Mouse (Mus musculus) forebrain, embryonic 12.5 days (tissue): Measurements from ENCODE around the gene Rela. TPM values are rescaled to one million over a fixed set of nuclear protein-coding genes. Genes with fewer than 3 reads are reported as not detected.

Experiments
- ATAC-seq: fragments of 200-750 bp; cut with Nextera tagmentation; 2 replicates; pipeline ENCODE4 v1.8.0; 2017; ENCODE audit warnings: moderate TSS enrichment; ENCODE audit not compliant: low FRiP score
- H3K27ac ChIP-seq: fragments of 300-500 bp; sonication (generic); 2 replicates; pipeline ENCODE4 v1.5.1; 2016; ENCODE audit warnings: mild to moderate bottlenecking
- H3K27me3 ChIP-seq: fragments of 300-500 bp; sonication (generic); 2 replicates; pipeline ENCODE4 v1.6.1; 2016; ENCODE audit warnings: mild to moderate bottlenecking
- H3K36me3 ChIP-seq: fragments of 300-500 bp; sonication (generic); replicated peaks from 2 replicates; pipeline ENCODE4 v1.6.1; 2016; ENCODE audit warnings: mild to moderate bottlenecking
- H3K4me1 ChIP-seq: fragments of 300-500 bp; sonication (generic); 2 replicates; pipeline ENCODE4 v1.6.1; 2016
- H3K4me2 ChIP-seq: fragments of 300-500 bp; sonication (generic); 2 replicates; pipeline ENCODE4 v1.6.1; 2016; ENCODE audit warnings: mild to moderate bottlenecking, moderate library complexity
- H3K4me3 ChIP-seq: fragments of 300-500 bp; sonication (generic); replicated peaks from 2 replicates; pipeline ENCODE4 v1.5.1; 2016; ENCODE audit warnings: mild to moderate bottlenecking
- H3K9ac ChIP-seq: fragments of 300-500 bp; sonication (generic); 2 replicates; pipeline ENCODE4 v1.6.1; 2016; ENCODE audit warnings: mild to moderate bottlenecking
- H3K9me3 ChIP-seq: fragments of 300-500 bp; sonication (generic); 2 replicates; pipeline ENCODE4 v1.6.1; 2016
- WGBS: fragments of 180-500 bp; shearing (Covaris S2); methylation state at CpG from one replicate; pipeline ENCODE4 v1.1.7; 2016; 5-methylcytosine and 5-hydroxymethylcytosine counted together
- polyA plus RNA-seq: library from polyadenylated mRNA; unstranded; fragments of >200 nt; fragmentation: Nextera tagmentation; extraction: Ambion mirVana; gene quantifications from 2 replicates; pipeline ENCODE4 v1.2.1, GENCODE M21; 2016

Gene Rela
- polyA plus RNA-seq, 1 experiment from 2014 or later: 34.1 TPM

GRCm38 (mm10) chr19:5654720-5655298, 17.5 kb downstream of the Rela start:
- H3K27me3 ChIP-seq: peaks cover 58% of the 10 kb centered on the region
- no peaks in the 10 kb centered on the region for H3K9me3 ChIP-seq
- H3K27ac ChIP-seq: no peak overlapping the region
- H3K4me2 ChIP-seq: peak overlapping the region; percentile 67
- 0 out of 2 replicates have a peak, but pooled peaks cover 11% of the 10 kb centered on the region for H3K36me3 ChIP-seq
- peak overlapping the region; percentile 41 for H3K4me3 ChIP-seq
- peak overlapping the region; percentile 30 for H3K9ac ChIP-seq
- WGBS: 4% methylated on average over 43 of the region's 43 CpGs
- ATAC-seq: no peak
- peaks cover 15% of the 10 kb centered on the region for H3K4me1 ChIP-seq

DNA sequence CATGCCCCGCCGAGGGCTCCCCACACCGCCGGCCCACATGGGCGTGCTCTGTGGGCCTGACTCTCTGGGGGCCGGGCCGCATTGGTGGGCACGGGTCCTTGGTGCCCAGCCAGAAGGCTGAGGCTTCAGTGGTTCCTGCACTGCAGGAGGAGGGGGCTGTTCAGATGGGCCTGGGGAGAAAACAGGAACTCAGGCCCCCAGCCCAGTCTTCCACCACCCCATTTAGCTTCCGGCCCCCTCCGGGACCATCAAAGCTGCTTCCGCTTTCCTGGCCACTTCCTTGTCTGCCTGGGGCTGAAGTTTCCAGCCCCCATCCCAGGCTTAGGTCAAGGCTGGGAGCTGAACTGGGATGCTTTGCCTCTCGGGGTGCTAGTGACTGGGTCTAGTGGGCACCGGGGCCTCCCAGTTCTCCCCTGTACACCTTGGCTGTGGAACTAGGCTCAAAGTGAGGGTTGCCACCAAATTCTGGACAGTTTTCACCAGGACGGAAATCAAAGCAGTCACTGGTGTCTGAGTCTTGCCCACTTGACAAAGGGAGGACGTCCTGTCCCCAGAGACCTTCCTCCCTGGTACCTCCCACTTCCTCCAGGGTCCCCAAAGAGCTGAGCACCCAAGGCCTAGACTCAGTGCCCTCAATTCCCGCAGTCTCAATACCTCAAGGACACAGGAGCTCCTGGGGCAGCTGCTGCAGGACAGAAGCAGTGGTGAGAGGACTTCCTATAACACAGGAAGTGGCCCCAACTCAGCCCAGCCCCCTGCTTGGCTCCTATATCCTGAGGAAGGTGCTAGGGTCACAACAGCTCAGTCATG, 23.9 kb downstream of the Rela start:
- WGBS: 92% methylated on average over 16 of the region's 16 CpGs
- H3K27ac ChIP-seq: 0 out of 2 replicates have a peak overlapping the region, but pooled peaks have one; percentile 13

GRCm38 (mm10) chr19:5662310-5662709, 25.0 kb downstream of the Rela start:
- no peaks in the 10 kb centered on the region for H3K9me3 ChIP-seq
- no peak for ATAC-seq
- 83% methylated on average over 8 of the region's 8 CpGs for WGBS
- H3K9ac ChIP-seq: peak overlapping the region; percentile 56; the same call in 1 of the 2 replicates
- peak overlapping the region; percentile 42; the same call in 1 of the 2 replicates for H3K27ac ChIP-seq
- H3K36me3 ChIP-seq: peaks cover 30% of the 10 kb centered on the region
- H3K27me3 ChIP-seq: no peaks in the 10 kb centered on the region
- peak overlapping the region; percentile 39; the same call in 1 of the 2 replicates for H3K4me3 ChIP-seq
- peak overlapping the region; percentile 54 for H3K4me2 ChIP-seq
- H3K4me1 ChIP-seq: peaks cover 19% of the 10 kb centered on the region

More for the DNA sequence above, 23.9 kb downstream of the Rela start:
- H3K36me3 ChIP-seq: peaks cover 18% of the 10 kb centered on the region
- H3K9me3 ChIP-seq: no peaks in the 10 kb centered on the region
- no peak overlapping the region for H3K4me3 ChIP-seq
- peaks cover 19% of the 10 kb centered on the region for H3K4me1 ChIP-seq
- no peak overlapping the region for H3K4me2 ChIP-seq
- no peak for ATAC-seq
- no peak overlapping the region for H3K9ac ChIP-seq
- H3K27me3 ChIP-seq: peaks cover 8% of the 10 kb centered on the region

DNA sequence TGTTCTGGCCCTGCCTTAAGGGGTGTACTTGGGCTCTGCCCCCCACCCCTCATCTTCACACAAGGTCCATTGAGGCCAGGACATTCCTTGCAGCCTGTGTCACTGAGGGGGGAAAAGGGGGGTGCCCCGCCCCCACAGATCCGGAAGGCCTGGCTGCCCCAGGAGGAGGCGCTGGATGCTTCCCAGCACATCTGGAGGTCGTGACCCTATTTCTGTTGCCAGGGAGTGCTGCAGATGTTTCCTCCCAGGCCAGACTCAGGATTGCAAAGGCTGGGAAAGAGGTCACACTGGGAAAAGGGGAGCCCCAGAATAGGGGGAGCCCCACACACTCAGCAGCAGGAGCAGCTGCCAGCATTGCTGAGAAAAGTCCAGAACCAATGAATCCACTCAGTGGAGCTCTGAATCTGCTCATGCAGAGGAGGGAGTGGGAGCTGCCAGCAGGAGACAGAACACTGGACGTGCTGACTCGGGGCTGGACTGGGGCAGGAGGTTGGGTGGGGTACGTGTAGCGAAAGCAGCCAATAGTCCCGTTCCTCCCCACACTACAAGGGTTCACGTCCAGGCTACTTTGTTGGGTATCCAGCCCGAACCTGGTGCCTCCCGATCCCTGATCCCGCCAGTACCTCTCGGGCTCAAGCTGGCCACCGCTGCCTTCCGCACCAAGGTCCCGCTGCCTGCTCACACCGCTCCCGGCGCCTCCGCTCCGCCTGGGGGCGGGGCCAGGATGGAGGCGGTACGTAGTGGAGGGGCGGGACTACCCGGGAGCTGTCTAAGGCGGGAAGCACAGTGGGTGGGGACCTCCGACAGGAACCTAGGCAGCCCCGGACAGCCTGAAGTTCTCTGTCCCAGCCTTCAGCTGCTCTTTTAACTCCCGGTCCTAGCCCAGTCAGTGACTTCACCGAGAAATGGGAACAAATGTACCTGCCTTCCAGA, 26.0 kb downstream of the Rela start, which contains the start of gene Sipa1:
Gene Sipa1, minus strand, starts transcription at position 727 of the 933 bp plus-strand sequence.
- Histone ChIP-seq H3K27me3 (no peaks in the 10 kb centered on the region), H3K4me1 (peaks cover 19% of the 10 kb centered on the region), H3K36me3 (peaks cover 39% of the 10 kb centered on the region), H3K9ac (peak within 1 kb of the TSS; percentile 56), H3K27ac (peak within 1 kb of the TSS; percentile 42; the same call in 1 of the 2 replicates), H3K4me3 (peak within 1 kb of the TSS; percentile 39), H3K4me2 (peak within 1 kb of the TSS; percentile 54), H3K9me3 (no peaks in the 10 kb centered on the region)
- peak; percentile 90 for ATAC-seq
- 1% methylated on average over 32 of the region's 32 CpGs for WGBS

- 94% methylated on average over 10 of the region's 10 CpGs for WGBS
- Histone ChIP-seq H3K4me2 (no peak overlapping the region), H3K27me3 (no peaks in the 10 kb centered on the region), H3K4me3 (no peak overlapping the region), H3K4me1 (peaks cover 19% of the 10 kb centered on the region), H3K36me3 (peaks cover 54% of the 10 kb centered on the region), H3K27ac (no peak overlapping the region), H3K9me3 (no peaks in the 10 kb centered on the region), H3K9ac (no peak overlapping the region)
- no peak for ATAC-seq
Observed at GRCm38 (mm10) chr19:5664669-5665257, 27.5 kb downstream of the Rela start.

GRCm38 (mm10) chr19:5665465-5665864, 28.2 kb downstream of the Rela start:
- no peaks in the 10 kb centered on the region for H3K9me3 ChIP-seq
- ATAC-seq: no peak
- H3K27me3 ChIP-seq: no peaks in the 10 kb centered on the region
- peaks cover 19% of the 10 kb centered on the region for H3K4me1 ChIP-seq
- H3K4me3 ChIP-seq: no peak overlapping the region
- WGBS: 89% methylated on average over 15 of the region's 15 CpGs
- no peak overlapping the region for H3K9ac ChIP-seq
- H3K36me3 ChIP-seq: peaks cover 61% of the 10 kb centered on the region
- H3K27ac ChIP-seq: no peak overlapping the region
- H3K4me2 ChIP-seq: no peak overlapping the region

- Histone ChIP-seq H3K36me3 (peaks cover 70% of the 10 kb centered on the region), H3K4me3 (no peak overlapping the region), H3K9ac (no peak overlapping the region; the same call in 1 of the 2 replicates), H3K27me3 (no peaks in the 10 kb centered on the region), H3K9me3 (no peaks in the 10 kb centered on the region), H3K27ac (no peak overlapping the region), H3K4me2 (no peak overlapping the region), H3K4me1 (peaks cover 17% of the 10 kb centered on the region)
- 92% methylated on average over 18 of the region's 18 CpGs for WGBS
- no peak for ATAC-seq
Observed at GRCm38 (mm10) chr19:5666386-5666785, 29.1 kb downstream of the Rela start.

- H3K4me3 ChIP-seq: no peak overlapping the region
- H3K9ac ChIP-seq: no peak overlapping the region
- peaks cover 8% of the 10 kb centered on the region for H3K4me1 ChIP-seq
- no peak for ATAC-seq
- no peak overlapping the region for H3K4me2 ChIP-seq
- peaks cover 90% of the 10 kb centered on the region for H3K36me3 ChIP-seq
- no peaks in the 10 kb centered on the region for H3K27me3 ChIP-seq
- no peaks in the 10 kb centered on the region for H3K9me3 ChIP-seq
- 90% methylated on average over 4 of the region's 4 CpGs for WGBS
- H3K27ac ChIP-seq: no peak overlapping the region
Observed at GRCm38 (mm10) chr19:5668372-5668771, 31.1 kb downstream of the Rela start.

GRCm38 (mm10) chr19:5680432-5680831, 43.1 kb downstream of the Rela start:
- no peaks in the 10 kb centered on the region for H3K4me1 ChIP-seq
- H3K4me3 ChIP-seq: no peak overlapping the region
- H3K27ac ChIP-seq: no peak overlapping the region
- no peaks in the 10 kb centered on the region for H3K9me3 ChIP-seq
- no peak overlapping the region for H3K4me2 ChIP-seq
- H3K36me3 ChIP-seq: peaks cover 92% of the 10 kb centered on the region
- no peak for ATAC-seq
- H3K27me3 ChIP-seq: no peaks in the 10 kb centered on the region
- 91% methylated on average over 4 of the region's 4 CpGs for WGBS
- no peak overlapping the region for H3K9ac ChIP-seq

DNA sequence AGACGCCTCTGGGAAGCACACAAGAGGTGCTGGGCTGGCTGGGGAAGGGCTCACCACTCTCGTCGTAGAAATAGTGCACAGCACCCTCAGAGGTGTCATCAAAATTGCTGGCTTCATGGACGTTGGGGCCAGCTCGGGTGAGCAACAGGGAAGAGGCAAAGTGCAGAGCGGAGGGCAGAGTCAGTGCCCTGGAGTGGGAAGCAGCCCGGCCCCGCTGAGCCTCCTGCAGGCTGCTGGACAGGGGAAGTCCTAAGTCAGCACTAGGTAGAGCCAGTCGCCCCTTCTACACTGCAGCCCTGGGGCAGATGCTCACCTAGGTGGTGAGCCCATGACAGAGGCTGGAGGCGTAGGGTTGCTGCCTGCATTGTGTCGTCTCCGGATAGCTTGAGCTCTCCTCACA, 47.0 kb downstream of the Rela start:
- H3K36me3 ChIP-seq: peaks cover 74% of the 10 kb centered on the region
- no peak overlapping the region for H3K27ac ChIP-seq
- no peak for ATAC-seq
- H3K4me3 ChIP-seq: no peak overlapping the region
- 94% methylated on average over 12 of the region's 12 CpGs for WGBS
- no peaks in the 10 kb centered on the region for H3K27me3 ChIP-seq
- H3K4me2 ChIP-seq: no peak overlapping the region
- peaks cover 12% of the 10 kb centered on the region for H3K4me1 ChIP-seq
- H3K9me3 ChIP-seq: no peaks in the 10 kb centered on the region
- no peak overlapping the region for H3K9ac ChIP-seq

GRCm38 (mm10) chr19:5684985-5685384, 47.7 kb downstream of the Rela start:
- whole genome bisulfite sequencing: 89% methylated on average over 13 of the region's 13 CpGs
- no peak overlapping the region for H3K27ac ChIP-seq
- peaks cover 67% of the 10 kb centered on the region for H3K36me3 ChIP-seq
- H3K4me3 ChIP-seq: no peak overlapping the region
- H3K27me3 ChIP-seq: no peaks in the 10 kb centered on the region
- peaks cover 14% of the 10 kb centered on the region for H3K4me1 ChIP-seq
- no peak overlapping the region for H3K4me2 ChIP-seq
- no peak for ATAC-seq
- no peak overlapping the region for H3K9ac ChIP-seq
- H3K9me3 ChIP-seq: no peaks in the 10 kb centered on the region
